Mouse (Mus musculus): Measurements from ENCODE around the gene Tenm2. TPM values are rescaled to one million over a fixed set of nuclear protein-coding genes. Genes with fewer than 3 reads are reported as not detected.

Gene Tenm2
- polyA plus RNA-seq, 1 experiment = 0.32 TPM

GRCm38 (mm10) chr11:36053457-36053856 lies 1182.3 kb downstream of the Tenm2 start:
- no peaks in the 10 kb centered on the region for H3K27me3 ChIP-seq (ENCODE audit: control insufficient read depth, insufficient read depth, low read length)
- no peak for TF ChIP-seq POLR2A (IDR thresholded peaks at IDR 0.05; ENCODE audit: control insufficient read depth, low read depth, low read length)
- TF ChIP-seq CTCF (IDR thresholded peaks at IDR 0.05; ENCODE audit: control insufficient read depth, insufficient read depth, insufficient replicate concordance, low read depth, low read length) = no peak

DNA sequence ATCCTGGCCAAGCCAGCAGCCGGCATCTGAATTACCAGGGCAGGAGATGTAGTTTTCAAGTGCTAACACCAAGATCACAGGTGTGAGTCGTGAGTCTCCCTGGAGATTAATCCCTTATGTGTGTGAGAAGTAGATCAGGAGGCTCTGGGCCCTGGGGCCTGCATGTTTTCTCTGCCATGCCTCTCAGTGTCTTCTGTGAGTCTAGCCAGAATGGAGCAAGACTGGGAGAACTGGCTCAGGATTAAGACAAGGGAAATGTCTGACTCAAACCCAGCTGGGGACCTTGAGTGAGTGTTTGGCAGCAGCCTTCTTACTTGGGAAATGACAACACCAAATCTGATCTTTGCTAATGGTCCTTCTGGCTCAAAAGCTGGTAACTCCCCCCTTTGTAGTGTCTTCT lies 1183.2 kb downstream of the Tenm2 start:
- Histone ChIP-seq H3K27me3 (ENCODE audit: control insufficient read depth, insufficient read depth, low read length) (no peaks in the 10 kb centered on the region), H3K36me3 (ENCODE audit: control insufficient read depth, insufficient read depth, low read length) (no peaks in the 10 kb centered on the region), H3K27ac (ENCODE audit: control insufficient read depth, insufficient read depth, low read depth, low read length) (no peak overlapping the region), H3K4me1 (ENCODE audit: control insufficient read depth, insufficient read depth, low read length) (no peaks in the 10 kb centered on the region), H3K4me3 (ENCODE audit: control insufficient read depth, low read depth, low read length) (no peak overlapping the region)
- TF ChIP-seq CTCF (IDR thresholded peaks at IDR 0.05; ENCODE audit: control insufficient read depth, insufficient read depth, insufficient replicate concordance, low read depth, low read length) (no peak), POLR2A (IDR thresholded peaks at IDR 0.05; ENCODE audit: control insufficient read depth, low read depth, low read length) (no peak)

More at GRCm38 (mm10) chr11:36053457-36053856, 1182.3 kb downstream of the Tenm2 start:
- Histone ChIP-seq H3K4me1 (ENCODE audit: control insufficient read depth, insufficient read depth, low read length) (no peaks in the 10 kb centered on the region), H3K4me3 (ENCODE audit: control insufficient read depth, low read depth, low read length) (no peak overlapping the region), H3K27ac (ENCODE audit: control insufficient read depth, insufficient read depth, low read depth, low read length) (no peak overlapping the region), H3K36me3 (ENCODE audit: control insufficient read depth, insufficient read depth, low read length) (no peaks in the 10 kb centered on the region)

DNA sequence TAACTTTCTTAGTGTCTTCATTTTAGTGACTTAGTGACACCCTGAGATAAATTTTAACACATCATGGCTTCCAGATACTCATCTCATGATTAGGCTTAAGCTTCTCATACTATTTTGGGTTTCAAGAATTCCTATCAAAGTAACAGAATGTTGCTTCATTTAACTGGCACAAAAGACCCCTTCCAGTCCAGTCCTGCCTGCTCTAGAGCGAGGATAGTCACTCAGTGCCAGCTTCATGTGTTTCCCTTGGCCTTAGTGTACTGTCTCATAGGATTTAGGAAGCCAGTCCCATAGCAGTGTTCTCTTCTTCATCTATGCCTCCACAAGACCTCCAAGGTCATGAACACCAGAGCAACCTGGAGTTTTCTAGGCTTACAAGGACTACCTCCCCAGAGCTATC lies 1183.7 kb downstream of the Tenm2 start:
- Histone ChIP-seq H3K27ac (ENCODE audit: control insufficient read depth, insufficient read depth, low read depth, low read length) (no peak overlapping the region), H3K27me3 (ENCODE audit: control insufficient read depth, insufficient read depth, low read length) (no peaks in the 10 kb centered on the region), H3K36me3 (ENCODE audit: control insufficient read depth, insufficient read depth, low read length) (no peaks in the 10 kb centered on the region), H3K4me1 (ENCODE audit: control insufficient read depth, insufficient read depth, low read length) (no peaks in the 10 kb centered on the region), H3K4me3 (ENCODE audit: control insufficient read depth, low read depth, low read length) (no peak overlapping the region)
- TF ChIP-seq CTCF (IDR thresholded peaks at IDR 0.05; ENCODE audit: control insufficient read depth, insufficient read depth, insufficient replicate concordance, low read depth, low read length) = no peak
- no peak for TF ChIP-seq POLR2A (IDR thresholded peaks at IDR 0.05; ENCODE audit: control insufficient read depth, low read depth, low read length)

DNA sequence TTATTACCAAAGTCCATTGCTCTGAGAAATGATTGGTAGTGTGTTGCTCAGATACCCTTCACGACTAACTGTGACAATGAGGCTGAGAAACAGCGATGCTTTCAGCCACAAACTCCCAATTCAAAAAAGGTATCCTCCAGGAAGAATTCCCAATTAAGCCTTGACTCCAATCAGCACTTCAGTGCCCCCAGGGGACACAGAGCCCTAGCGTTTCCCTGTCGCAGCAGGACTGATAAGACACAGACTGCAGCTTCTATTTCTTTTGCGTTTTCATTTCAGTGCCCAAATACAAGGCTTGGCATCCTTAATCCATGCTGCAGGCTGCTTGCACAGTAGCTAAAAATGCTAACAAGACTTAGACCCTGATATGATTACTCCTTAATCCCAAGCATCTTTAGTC lies 1186.2 kb downstream of the Tenm2 start:
- Histone ChIP-seq H3K4me1 (ENCODE audit: control insufficient read depth, insufficient read depth, low read length) (peaks cover 3% of the 10 kb centered on the region), H3K4me3 (ENCODE audit: control insufficient read depth, low read depth, low read length) (no peak overlapping the region), H3K27me3 (ENCODE audit: control insufficient read depth, insufficient read depth, low read length) (no peaks in the 10 kb centered on the region), H3K27ac (ENCODE audit: control insufficient read depth, insufficient read depth, low read depth, low read length) (no peak overlapping the region), H3K36me3 (ENCODE audit: control insufficient read depth, insufficient read depth, low read length) (no peaks in the 10 kb centered on the region)
- TF ChIP-seq POLR2A (IDR thresholded peaks at IDR 0.05; ENCODE audit: control insufficient read depth, low read depth, low read length) = no peak
- no peak for TF ChIP-seq CTCF (IDR thresholded peaks at IDR 0.05; ENCODE audit: control insufficient read depth, insufficient read depth, insufficient replicate concordance, low read depth, low read length)

GRCm38 (mm10) chr11:36045681-36046276 lies 1190.0 kb downstream of the Tenm2 start:
- H3K4me1 ChIP-seq (ENCODE audit: control insufficient read depth, insufficient read depth, low read length) = peaks cover 3% of the 10 kb centered on the region
- no peaks in the 10 kb centered on the region for H3K36me3 ChIP-seq (ENCODE audit: control insufficient read depth, insufficient read depth, low read length)
- H3K27me3 ChIP-seq (ENCODE audit: control insufficient read depth, insufficient read depth, low read length) = no peaks in the 10 kb centered on the region
- H3K4me3 ChIP-seq (ENCODE audit: control insufficient read depth, low read depth, low read length) = peak overlapping the region; percentile 70
- H3K27ac ChIP-seq (ENCODE audit: control insufficient read depth, insufficient read depth, low read depth, low read length) = no peak overlapping the region
- TF ChIP-seq POLR2A (IDR thresholded peaks at IDR 0.05; ENCODE audit: control insufficient read depth, low read depth, low read length) (no peak), CTCF (IDR thresholded peaks at IDR 0.05; ENCODE audit: control insufficient read depth, insufficient read depth, insufficient replicate concordance, low read depth, low read length) (peak; percentile 89)

GRCm38 (mm10) chr11:36041411-36041810 lies 1194.4 kb downstream of the Tenm2 start:
- H3K27me3 ChIP-seq (ENCODE audit: control insufficient read depth, insufficient read depth, low read length) = no peaks in the 10 kb centered on the region
- H3K4me1 ChIP-seq (ENCODE audit: control insufficient read depth, insufficient read depth, low read length) = peaks cover 3% of the 10 kb centered on the region
- H3K4me3 ChIP-seq (ENCODE audit: control insufficient read depth, low read depth, low read length) = no peak overlapping the region
- no peaks in the 10 kb centered on the region for H3K36me3 ChIP-seq (ENCODE audit: control insufficient read depth, insufficient read depth, low read length)
- TF ChIP-seq CTCF (IDR thresholded peaks at IDR 0.05; ENCODE audit: control insufficient read depth, insufficient read depth, insufficient replicate concordance, low read depth, low read length) = no peak
- H3K27ac ChIP-seq (ENCODE audit: control insufficient read depth, insufficient read depth, low read depth, low read length) = no peak overlapping the region

DNA sequence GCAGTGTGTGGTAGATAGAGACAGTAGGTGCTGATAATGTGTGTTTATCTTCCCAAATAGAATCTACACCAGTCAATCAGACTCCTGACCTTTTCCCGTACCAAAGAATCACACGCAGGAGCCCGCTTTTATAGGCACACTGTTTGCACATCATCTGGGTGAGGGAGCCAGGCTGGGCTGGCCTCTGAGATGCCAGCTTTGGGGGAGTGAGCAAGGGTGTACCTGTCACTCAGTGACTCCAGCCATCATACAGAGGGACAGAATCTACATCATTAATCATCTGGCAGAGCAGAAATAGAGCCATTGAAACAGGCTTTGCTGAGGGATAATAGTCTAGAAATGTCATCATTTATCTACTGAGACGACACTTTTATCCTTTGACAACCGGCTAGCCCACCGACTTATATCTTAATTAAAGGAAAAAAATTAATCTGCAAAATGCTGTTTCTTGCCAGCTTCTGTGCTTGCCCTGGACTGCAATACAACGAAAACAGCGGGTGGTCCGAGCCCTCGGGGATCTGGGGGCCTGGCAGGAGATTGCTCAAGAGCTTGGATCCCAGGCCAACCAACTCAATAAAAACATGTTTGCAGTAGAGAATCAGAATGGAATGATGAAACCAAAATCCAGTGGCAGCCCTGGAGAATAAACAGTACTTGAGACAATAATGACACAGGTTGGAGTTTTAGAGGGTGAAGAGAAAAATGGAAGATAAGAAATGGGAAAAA lies 1195.1 kb downstream of the Tenm2 start:
- Histone ChIP-seq H3K27me3 (ENCODE audit: control insufficient read depth, insufficient read depth, low read length) (no peaks in the 10 kb centered on the region), H3K4me3 (ENCODE audit: control insufficient read depth, low read depth, low read length) (no peak overlapping the region), H3K27ac (ENCODE audit: control insufficient read depth, insufficient read depth, low read depth, low read length) (no peak overlapping the region), H3K36me3 (ENCODE audit: control insufficient read depth, insufficient read depth, low read length) (no peaks in the 10 kb centered on the region), H3K4me1 (ENCODE audit: control insufficient read depth, insufficient read depth, low read length) (no peaks in the 10 kb centered on the region; the same call in none of the 2 replicates)
- TF ChIP-seq POLR2A (IDR thresholded peaks at IDR 0.05; ENCODE audit: control insufficient read depth, low read depth, low read length) = no peak
- TF ChIP-seq CTCF (IDR thresholded peaks at IDR 0.05; ENCODE audit: control insufficient read depth, insufficient read depth, insufficient replicate concordance, low read depth, low read length) = no peak

Measured in testis, adult 2 months (tissue).